Mouse (Mus musculus) small intestine, adult 2 months (tissue): ENCODE measurements around the gene Hes6.

ENCODE experiments used
- CTCF ChIP-seq: fragments of 200-500 bp; IDR thresholded peaks from 2 replicates; pipeline ENCODE4 v1.5.1; 2012; ENCODE audit warnings: low read depth, mild to moderate bottlenecking, control low read depth, inconsistent platforms, low read length, moderate library complexity, mixed read lengths; ENCODE audit not compliant: insufficient replicate concordance, insufficient read length; ENCODE audit errors: extremely low read depth
- POLR2A ChIP-seq: fragments of 200-500 bp; IDR thresholded peaks from 2 replicates; pipeline ENCODE4 v1.6.1; 2012; ENCODE audit warnings: low read depth, mild to moderate bottlenecking, control low read depth, inconsistent platforms, low read length, moderate library complexity

GRCm38 (mm10) chr1:91407819-91408218, 6.0 kb downstream of the Hes6 start:
- TF ChIP-seq CTCF (no peak), POLR2A (no peak)
